Mouse (Mus musculus) CD8-positive naive resting alpha-beta T cell, adult 2 months (primary cell): ENCODE results near the gene Kmt5a.
"Not testable (repeated sequence)": the region's sequence is repeated elsewhere in the genome, so short reads cannot be mapped to it uniquely, and the experiment has no call there.

Source experiments
- DNase-seq, 2 experiments: peaks; one replicate each; pipeline ENCODE4 v3.0.0; 2022; ENCODE audit warnings: low read depth in 2 of 2, low spot score in 2 of 2

Kmt5a gene

DNA sequence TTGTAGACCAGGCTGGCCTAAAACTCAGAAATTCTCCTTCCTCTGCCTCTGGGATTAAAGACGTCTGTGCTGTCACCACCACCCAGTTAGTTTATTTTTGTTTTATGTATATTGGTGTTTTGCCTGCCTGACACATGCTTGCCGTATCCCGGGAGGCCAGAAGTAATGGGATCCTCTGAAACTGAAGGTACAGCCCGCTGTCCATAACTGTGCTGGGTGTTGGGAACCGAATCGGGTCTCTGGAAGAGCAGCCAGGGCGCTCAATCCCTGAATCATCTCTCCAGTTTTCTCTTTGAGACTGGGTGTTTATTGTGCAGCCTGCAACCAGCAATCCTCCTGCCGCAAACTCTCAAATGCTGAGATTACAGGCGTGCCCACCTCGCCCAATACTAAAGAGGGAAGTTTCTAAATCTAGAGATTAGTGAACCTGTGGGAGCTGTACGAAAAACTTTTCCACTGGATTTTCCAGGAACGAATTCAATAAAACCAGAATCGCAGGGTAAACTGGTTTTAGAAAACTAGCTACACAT lies 42.8 kb downstream of the Kmt5a start:
- DNase-seq, result peak in 1 of 2 experiments; percentile 27

DNA sequence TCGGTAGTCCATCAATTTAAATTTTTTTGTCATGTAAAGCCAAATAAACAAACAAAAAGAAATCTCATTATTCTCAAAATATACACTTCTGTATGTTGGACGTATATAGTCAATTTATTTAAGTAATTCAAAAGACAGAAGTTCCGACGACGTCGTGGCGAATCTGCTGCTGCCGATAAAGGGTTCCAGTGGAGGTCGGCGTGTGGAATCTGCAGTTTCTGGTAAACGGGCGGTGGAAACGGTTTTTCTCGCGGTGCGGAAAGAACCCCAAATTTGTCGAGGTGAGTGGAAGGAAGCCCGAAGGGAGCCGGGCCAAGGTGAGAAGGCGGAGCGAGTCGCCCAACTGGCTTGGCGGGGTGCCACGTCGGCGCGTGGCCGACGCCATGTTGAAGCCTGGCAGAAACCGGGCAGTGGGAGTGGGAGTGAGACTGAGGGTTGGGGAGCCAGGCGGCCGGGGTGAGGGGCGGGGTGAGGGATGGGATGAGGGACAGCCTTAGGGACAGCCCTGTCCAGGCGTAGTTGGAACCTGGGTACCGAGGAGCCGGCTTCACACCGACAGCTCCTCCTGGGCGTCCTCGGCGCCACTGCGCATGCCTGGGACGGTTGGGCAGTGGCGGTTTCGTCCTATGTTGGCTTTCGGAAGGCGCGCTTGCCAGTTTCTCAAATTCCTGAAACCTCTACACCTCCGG lies 43.4 kb downstream of the Kmt5a start, which contains the start of gene Snrnp35:
Gene Snrnp35 (plus strand): TSS at position 169 of the 689 bp plus-strand sequence.
- peak; percentile 92 to 93 for DNase-seq

DNA sequence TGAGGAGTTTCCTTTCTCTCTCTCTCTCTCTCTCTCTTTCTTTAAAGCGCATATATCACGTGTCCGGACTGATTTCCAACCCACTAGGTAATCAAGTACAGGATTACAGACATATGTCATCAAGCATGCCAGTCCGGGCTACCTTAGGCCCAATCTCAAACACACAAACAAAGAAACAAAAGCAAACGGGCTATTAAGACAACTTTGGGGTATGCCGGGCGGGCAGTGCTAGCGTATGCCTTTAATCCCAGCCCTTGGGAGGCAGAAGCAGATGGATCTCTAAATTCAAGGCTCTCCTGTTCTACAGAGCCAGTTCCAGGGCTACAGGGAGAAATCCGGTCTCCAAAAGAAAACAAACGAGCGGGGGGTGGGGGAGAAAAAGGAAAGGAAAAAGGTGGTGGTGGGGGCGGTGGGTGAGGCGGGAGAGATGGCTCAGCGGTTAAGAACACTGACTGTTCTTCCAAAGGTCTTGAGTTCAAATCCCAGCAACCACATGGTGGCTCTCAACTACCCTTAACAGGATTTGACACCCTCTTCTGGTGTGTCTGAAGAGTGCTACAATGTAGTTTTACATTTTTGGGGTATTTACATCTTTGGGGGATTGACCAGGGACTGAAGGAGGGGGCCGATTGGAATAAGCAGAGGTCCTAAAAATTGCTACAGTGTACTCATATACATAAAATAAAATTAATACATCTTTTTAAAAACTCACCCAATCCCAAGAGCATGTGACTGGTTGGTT lies 44.1 kb downstream of the Kmt5a start:
- DNase-seq, result no peak

DNA sequence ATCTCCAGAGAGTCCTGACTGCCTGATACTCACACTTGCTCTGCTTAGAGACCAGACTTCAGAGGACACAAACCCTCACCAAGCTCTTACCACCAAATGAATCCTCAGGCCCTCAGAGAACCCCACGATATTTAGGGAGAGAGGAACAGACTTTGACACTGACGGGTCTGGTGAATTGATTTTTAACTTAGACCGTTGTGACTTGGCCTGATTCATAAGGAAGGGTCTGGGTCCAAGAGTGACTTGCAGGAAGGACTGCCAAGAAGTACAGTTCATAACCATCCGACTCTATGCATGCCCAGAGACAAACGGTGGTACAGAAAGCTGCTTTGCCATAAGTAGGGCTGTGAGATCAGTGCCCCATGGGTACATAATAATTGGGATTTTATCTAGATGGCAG lies 45.9 kb downstream of the Kmt5a start:
- no peak for DNase-seq

DNA sequence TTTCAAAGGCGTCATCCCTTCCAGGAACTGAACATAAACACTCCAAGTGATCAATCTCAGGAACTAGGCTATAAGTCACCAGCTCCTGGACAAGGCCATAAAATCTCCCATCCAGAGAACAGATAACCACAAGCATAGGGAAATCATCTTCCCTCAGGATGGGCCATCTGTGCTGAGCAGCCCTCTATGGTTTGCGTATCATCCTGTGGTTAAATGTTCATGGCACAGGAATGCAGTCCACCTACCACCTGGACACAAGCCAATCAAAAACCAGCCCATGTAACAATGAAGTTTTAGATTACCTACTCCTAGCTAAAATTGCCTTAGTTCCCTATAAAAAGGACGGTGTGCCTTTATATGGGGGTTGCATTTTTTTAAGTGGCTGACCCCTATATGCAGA lies 49.2 kb downstream of the Kmt5a start:
- DNase-seq, result no peak

DNA sequence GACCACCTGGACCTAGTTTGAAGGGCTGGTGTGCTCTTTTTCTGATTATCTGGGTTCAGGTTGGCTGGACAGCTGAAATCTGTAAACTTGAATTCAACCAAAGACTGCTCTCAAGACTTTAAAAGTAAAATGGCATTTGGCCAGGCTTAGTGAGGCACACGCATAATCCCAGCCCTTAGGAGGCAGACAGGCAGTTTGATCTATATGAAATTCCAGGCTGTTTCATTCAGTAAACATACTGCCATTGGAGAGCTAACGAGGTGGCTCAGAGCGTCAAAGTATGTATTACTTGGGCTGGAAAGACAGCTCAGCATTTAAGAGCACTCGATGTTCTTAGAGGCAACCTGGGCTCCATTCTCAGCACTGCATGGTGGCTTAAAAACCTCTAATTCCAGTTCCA lies 52.0 kb downstream of the Kmt5a start:
- DNase-seq, result no peak

DNA sequence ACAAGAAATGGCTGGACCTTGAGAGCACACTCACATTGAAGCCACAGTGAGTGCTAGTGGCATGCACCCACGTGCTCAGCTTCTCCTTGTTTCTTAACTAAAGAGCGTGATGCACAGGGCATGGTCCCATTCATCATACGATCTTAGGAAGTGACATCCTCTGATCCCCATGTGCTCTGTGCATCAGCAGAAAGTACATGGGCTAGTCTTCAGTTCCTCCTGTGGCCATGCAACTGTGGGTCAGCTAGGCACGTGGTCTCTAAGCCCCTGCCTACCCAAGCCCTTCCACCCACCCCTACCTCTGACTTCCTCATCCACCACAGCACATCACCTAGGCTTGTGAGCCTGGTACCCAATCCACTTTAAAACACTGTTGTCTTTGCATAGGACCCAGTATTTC lies 52.9 kb downstream of the Kmt5a start:
- DNase-seq, result no peak

DNA sequence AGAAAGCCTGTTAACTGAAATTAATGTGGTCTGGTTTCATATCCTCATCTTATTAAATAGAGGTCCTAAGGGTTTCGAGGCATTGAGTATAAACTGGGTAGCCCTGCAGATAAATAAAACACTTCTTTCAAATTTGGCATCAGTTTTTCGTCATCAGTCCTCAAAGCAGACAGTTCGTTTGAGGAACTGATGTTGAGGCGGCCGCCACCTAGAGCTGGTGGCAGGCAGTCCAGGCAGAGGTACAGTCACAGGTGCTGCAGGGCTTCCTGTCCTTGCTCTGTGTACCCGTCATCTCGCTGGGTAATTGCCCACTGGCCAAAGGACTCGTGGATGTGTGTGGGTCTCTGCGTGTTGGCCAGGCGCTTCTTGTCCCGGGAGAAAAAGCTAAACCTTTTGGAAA lies 53.7 kb downstream of the Kmt5a start:
- no peak for DNase-seq

DNA sequence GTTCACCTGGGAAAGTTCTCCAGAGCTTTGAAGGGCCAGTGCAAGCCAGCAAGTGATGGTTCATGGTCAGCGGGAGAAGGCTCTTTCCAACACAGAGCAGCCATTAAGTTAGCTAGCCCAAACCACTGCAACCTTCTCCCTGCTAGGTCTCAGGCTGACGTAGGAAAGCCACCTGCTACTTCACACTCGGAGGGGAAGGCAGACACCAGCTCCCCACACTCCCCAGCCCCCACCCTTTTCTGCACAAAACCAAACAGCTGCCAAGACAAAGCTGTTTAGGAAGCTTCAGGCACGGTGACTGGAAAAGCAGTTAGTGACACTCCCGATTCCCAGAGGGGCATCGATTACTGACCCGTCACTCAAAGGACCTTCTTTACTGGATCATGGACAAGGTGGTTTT lies 55.8 kb downstream of the Kmt5a start:
- no peak for DNase-seq

DNA sequence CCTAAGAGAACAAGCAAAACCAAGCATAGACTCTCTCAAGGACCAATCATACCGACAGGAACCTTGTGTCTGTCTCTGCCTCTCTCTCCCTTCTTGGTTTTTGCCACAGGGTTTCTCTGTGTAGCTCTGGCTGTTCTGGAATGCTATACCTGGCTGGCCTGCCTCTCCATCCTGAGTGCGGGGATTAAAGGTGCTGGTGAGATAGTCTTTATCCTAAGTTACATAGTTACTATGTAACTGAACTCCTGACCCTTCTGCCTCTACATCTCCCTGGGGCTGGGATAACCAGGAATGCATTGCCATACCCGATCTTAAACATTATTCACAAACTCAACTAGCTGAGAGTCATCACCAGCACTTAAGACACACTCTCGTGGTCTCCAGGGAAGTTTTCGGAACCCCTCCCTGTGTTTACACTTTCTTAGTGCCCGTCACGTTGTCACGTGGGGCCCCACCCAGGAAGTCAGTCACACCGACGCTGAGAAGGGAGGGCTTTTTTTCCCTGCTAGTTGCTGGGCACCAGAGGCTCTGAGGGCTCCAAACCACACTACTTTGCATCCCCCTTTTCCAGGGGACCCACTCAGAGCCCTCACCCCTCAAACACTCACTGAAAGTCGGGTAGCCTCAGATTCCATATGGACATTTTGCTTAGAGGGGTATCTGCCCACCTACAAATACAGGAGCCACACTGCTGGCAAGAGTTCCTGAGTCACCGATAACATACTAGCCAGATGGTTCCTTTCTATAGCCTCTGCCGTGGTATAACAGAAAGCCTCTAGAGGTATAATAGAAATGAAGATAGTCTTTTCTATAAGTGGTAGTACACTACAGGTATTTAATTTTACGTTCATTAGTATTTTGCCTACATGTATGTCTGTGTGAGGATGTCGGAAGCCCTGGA lies 57.1 kb downstream of the Kmt5a start:
- DNase-seq, result peak; percentile 39 to 55

DNA sequence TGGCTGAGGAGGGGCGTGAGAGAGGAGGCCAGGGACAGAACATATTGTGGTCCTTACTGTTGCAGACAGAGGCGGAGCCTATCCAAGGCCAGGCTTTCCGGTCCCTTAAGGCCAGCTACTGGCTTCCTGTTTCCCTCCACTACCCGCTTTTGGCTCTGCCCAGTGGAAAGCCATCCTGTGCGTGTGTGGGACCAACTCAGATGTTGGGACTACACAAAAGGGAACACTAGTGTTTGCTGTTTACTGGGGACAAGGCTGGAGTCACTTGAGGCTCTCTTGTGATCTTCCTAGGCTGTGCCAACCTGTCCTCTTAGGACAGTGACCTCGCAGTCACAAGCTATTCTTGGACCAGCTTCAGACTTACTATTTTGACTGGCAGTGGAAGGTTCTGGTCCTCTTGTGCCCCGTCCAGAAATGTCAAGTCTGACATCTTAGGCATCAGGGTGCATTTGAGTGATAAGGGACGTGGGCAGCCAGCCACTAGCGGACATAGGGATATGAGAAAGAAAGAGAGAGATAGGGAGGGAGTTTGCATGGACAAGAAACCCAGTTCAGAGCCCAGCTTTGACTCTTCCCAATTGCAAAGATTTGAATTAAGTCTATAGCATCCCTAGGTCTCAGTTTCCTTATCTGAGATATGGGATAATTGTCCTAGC lies 58.6 kb downstream of the Kmt5a start:
- DNase-seq, result no peak

DNA sequence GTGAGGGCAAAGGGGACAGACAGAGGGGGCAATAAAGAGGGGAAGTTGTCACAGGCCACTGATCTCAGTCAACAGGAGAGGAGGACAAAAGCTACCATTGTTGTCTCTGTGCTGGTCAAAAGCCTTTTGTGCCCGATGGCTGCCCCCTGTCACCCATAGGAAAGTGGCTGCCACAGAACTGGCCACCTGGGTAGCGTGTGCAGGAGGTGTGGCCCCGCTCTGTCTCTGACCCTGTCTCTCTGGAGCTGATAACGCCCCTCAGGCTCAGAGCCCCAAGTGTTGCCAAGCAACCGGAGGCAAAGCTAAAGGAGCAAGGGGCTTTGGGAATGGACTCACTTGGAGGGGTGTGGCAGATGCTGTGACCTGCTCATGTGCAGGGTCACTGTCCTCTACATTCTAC lies 59.3 kb downstream of the Kmt5a start:
- no peak for DNase-seq

DNA sequence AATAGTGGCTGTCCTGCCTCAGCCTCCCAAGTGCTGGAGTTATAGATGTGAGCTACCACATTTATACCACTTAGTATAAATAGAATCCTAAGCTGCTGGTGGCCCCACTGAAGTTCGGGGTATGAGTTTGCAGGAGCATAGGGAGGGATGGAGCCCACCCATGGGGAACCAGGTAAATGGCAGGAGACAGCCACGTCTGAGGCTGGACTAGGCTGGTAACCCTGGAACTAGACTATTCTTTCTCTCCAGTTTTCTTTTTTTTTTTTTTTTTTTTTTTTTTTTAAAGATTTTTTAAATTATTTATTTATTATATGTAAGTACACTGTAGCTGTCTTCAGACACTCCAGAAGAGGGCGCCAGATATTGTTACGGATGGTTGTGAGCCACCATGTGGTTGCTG lies 60.3 kb downstream of the Kmt5a start:
- DNase-seq, result not testable (repeated sequence)

DNA sequence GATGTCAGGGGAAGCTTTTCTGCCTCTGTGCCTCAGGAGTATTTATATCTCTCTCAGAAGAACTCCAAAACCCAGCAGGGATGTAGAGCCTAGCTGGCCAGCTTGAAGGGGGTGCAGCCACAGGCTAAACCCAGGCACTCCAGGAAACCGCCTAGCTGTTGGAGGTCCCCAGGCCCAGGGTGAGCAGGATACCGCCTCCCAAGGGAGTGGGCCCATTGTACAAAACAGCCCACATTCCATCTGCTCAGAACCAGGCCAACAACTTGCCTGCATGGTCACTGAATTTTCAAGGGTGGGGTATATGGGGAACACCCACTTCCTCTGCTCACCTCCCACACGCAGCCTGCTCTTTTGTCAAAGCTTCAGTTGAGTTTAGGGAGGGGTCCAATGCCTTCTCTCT lies 60.8 kb downstream of the Kmt5a start:
- no peak for DNase-seq

DNA sequence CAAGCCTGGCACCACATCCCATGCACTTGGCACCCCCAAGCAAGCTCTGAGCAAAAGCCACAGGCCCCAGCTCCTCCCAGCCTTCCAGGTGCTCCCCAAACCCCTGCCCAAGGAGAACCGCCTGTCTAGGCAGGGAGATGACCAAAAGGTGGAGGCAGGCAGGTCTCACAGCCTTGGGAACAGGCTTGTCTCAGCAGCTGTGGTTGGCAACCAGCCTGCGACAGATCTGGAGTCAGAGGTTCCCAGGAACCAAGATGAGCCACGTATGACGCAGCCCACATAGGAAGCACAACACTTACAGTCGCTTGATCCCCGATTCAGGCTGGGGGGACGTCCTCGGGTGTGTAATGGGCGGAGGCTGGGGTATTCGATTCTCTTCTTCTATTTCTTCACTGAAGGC lies 61.8 kb downstream of the Kmt5a start:
- DNase-seq, result no peak

DNA sequence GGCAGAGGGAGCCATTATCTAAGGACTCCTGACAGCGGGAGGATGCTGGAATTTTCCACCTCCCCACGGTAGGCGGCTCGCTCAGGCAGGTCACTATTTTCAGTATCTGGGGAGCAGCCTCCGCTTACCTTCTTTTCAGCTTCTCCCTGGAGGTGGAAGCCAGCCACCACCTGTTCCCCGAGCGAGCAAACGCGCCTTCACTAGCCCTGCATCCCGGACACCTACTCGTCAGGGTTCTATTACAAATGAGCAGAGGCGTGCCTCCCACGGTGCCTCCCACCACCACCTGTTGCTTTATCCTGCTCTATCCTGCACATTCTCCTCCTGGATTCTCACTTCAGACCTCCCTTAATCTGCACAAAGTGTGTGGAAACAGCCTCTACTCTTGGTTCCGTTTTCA lies 64.0 kb downstream of the Kmt5a start:
- DNase-seq, result no peak

DNA sequence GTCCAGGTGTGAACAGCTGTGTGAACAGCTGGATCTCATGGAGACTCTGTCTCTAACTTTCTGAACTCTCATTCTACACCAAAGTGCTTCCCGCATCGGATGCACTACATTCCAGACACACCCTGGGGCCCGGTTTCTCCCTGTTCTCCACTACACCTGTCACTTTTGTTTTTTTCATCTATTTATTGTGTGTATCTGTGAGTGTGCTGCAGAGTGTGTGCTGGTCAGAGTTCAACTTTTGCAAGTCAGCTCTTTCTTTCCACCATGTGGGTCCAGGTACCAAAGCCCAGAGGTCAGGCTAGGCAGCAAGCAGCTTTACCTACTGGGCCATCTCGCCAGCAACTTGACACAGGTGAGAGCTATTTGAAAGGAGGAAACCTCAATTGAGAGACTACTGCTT lies 65.5 kb downstream of the Kmt5a start:
- DNase-seq, result no peak

DNA sequence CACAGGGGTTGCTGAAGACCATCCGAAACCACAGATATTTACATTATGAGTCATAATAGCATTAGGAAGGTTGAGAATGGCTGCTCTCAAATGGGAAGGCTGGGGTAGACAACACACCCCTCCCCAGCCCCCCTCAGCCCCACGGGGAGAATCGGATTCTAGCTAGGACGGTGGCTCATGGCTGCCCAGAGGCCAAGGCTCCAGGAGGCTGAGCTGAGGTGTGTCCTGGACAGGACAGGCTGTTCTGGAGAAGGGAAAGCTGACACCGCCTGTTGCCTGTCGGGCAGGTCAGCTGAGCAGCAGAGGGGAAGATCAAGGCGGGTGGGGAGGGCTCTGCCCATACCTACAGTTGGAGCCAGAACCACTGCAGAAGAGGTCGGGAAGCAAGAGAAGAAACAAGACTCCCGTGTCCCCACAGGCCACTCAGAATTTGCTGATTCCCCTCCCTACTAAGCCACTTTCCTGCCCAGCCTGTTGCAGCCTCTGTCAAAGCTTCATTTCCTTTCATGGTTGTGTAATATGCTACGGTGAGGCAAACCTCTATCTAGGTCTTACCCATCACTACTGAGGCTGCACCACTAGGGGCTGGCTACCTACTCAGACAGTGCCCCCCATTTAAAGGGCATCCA lies 67.1 kb downstream of the Kmt5a start:
- no peak for DNase-seq

DNA sequence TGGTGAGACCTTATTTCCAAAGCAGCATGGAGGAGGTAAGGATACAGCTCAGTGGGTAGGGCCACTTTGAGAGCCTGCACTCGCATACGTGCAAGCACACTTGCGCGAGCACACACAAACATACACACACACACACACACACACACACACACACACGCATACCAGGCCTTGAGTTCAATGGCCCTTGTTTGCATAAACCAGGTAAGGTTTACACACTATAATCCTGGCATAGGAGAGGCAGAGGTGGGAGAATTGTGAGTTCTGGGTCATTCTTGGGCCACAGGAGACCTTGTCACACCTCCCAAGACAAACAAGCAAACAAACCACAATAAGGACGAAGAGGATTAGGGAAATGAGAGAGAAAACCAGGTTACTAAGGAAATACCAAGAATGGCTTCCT lies 69.5 kb downstream of the Kmt5a start:
- DNase-seq, result no peak

DNA sequence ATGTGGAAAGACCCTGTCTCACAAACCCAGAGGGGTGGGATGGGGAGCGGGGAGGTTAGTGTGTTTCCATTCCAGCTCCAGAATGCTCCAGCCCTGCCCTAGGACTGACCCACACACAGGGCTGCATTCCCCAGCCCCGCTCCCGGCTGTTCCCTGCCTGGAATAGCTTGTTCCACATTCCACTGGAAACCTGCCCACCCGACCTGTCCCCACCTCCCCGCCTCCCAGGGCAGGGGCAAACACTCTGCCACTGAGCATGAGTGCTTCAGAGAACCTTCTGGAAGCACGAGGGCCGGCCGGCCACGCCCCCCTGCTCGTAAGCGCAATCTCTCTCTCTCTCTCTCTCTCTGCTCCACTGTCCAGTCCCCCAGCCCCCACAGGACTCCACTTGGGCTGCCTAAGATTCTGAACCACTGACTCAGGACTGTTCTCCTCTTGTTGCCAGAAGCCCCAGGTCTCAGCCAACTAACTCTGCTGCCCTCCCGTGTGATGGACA lies 70.1 kb downstream of the Kmt5a start:
- no peak for DNase-seq
